Mouse (Mus musculus): ENCODE data around the gene Slc10a1. TPM values are rescaled to one million over a fixed set of nuclear protein-coding genes. Genes with fewer than 3 reads are reported as not detected.

Slc10a1 gene
- polyA plus RNA-seq, 1 experiment from 2014 or later, result 0.61 TPM

DNA sequence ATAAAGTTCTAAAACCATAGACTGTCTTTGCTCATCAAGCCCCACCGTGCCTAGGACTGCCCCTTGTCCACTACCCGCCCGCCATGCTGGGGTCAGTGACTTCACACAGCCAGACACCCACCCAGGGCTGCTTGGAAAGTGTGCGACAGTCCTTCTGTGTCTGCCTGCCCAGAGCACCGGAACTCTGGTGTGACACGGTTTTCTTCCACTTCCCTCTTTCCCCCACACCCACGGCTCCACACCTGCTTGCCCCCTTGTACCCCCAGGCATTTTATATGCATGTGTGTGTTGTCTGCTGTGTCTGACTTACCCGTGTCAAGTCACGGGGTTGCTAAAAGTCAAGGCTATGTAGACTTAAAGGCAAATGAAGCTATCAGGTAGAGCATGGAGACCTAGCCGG is 23.3 kb upstream of the Slc10a1 start:
- H3K9ac ChIP-seq (replicated peaks), result no peak overlapping the region
- no peak overlapping the region for H3K4me3 ChIP-seq
- 89% methylated on average over 10 of the region's 10 CpGs for WGBS
- ATAC-seq (replicated peaks), result no peak
- no peaks in the 10 kb centered on the region for H3K36me3 ChIP-seq
- H3K4me1 ChIP-seq, result no peaks in the 10 kb centered on the region
- H3K9me3 ChIP-seq, result no peaks in the 10 kb centered on the region
- H3K4me2 ChIP-seq (replicated peaks), result no peak overlapping the region
- H3K27ac ChIP-seq (replicated peaks), result no peak overlapping the region
- 0 out of 2 replicates have a peak, but pooled peaks cover 2% of the 10 kb centered on the region for H3K27me3 ChIP-seq

GRCm38 (mm10) chr12:80990901-80991445 is 22.5 kb upstream of the Slc10a1 start:
- H3K36me3 ChIP-seq, result no peaks in the 10 kb centered on the region
- 34% methylated on average over 13 of the region's 13 CpGs for WGBS
- H3K27me3 ChIP-seq, result no peaks in the 10 kb centered on the region

DNA sequence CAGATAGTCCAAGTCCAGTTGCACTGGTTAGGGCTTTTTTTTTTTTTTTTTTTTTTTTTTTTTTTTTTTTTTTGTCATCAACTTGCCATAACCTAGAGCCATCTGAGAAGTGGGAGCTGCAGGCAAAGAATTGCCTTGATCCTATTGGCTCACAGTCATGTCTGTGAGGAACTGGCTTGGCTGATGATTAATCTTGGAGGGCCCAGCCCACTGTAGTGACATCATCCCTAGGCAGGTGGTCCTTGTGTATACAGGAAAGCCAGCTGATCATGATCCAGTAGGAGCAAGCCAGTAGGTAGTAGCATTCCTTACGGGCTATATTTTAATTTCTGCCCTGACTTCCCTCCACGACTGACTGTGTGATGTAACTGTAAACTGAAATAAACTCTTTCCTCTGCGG is 19.8 kb upstream of the Slc10a1 start:
- no peak overlapping the region for H3K9ac ChIP-seq (replicated peaks)
- H3K9me3 ChIP-seq, result no peaks in the 10 kb centered on the region
- no peak overlapping the region for H3K4me2 ChIP-seq (replicated peaks)
- no peaks in the 10 kb centered on the region for H3K27me3 ChIP-seq
- no peaks in the 10 kb centered on the region for H3K36me3 ChIP-seq
- 91% methylated on average over 3 of the region's 3 CpGs for WGBS
- no peak for ATAC-seq (replicated peaks)
- no peaks in the 10 kb centered on the region for H3K4me1 ChIP-seq
- H3K4me3 ChIP-seq, result no peak overlapping the region
- H3K27ac ChIP-seq (replicated peaks), result no peak overlapping the region

More at GRCm38 (mm10) chr12:80990901-80991445, 22.5 kb upstream of the Slc10a1 start:
- Histone ChIP-seq H3K4me2 (replicated peaks) (no peak overlapping the region), H3K4me1 (no peaks in the 10 kb centered on the region), H3K9me3 (no peaks in the 10 kb centered on the region), H3K9ac (replicated peaks) (no peak overlapping the region), H3K27ac (replicated peaks) (no peak overlapping the region), H3K4me3 (no peak overlapping the region)
- ATAC-seq (replicated peaks), result no peak

DNA sequence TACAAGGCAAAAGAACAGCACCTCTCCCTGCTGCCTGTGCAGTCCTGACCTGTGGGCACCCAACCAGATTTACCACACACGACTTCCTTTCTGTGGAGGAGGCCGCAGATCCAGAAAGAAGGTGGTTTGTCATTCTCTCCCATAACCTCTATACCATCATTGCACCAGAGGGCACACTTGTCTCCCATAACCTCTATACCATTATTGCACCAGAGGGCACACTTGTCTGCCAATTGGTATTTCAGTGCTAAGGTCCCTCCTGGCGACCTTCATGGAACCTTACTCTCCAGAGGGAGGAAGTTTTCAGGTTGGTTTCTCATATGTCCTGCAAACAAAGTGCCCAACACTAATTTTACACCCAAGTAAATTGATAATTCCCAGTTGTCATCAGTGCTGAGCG is 18.1 kb upstream of the Slc10a1 start:
- H3K27me3 ChIP-seq, result no peaks in the 10 kb centered on the region
- no peak overlapping the region for H3K27ac ChIP-seq (replicated peaks)
- H3K36me3 ChIP-seq, result no peaks in the 10 kb centered on the region
- H3K9me3 ChIP-seq, result no peaks in the 10 kb centered on the region
- 84% methylated on average over 4 of the region's 4 CpGs for WGBS
- no peak for ATAC-seq (replicated peaks)
- H3K4me1 ChIP-seq, result no peaks in the 10 kb centered on the region
- H3K9ac ChIP-seq (replicated peaks), result no peak overlapping the region
- H3K4me3 ChIP-seq, result no peak overlapping the region
- no peak overlapping the region for H3K4me2 ChIP-seq (replicated peaks)

DNA sequence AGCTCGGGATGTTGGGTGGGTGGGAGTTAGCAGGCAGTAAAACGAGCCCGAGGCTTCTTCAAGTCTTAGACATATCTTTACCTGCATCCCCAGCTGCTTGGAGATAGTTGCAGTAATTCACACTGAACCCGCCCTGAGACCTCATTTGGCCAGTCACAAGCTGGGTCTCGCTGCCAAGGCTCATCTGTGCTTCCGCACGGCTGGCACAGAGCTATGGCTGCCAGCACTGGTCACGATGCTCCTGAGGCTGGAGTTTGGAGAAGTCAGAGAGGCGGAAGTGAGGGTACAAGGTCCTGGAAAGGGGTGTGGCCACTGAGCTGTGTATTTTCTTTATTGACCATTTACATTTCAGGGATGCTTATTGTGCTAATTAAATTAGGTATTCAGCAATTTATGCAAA is 15.2 kb upstream of the Slc10a1 start:
- Histone ChIP-seq H3K27ac (replicated peaks) (no peak overlapping the region), H3K9ac (replicated peaks) (no peak overlapping the region), H3K4me3 (no peak overlapping the region), H3K9me3 (no peaks in the 10 kb centered on the region), H3K27me3 (no peaks in the 10 kb centered on the region), H3K4me1 (no peaks in the 10 kb centered on the region), H3K36me3 (no peaks in the 10 kb centered on the region), H3K4me2 (replicated peaks) (no peak overlapping the region)
- no peak for ATAC-seq (replicated peaks)
- WGBS, result 65% methylated on average over 9 of the region's 9 CpGs

- Histone ChIP-seq H3K9me3 (no peaks in the 10 kb centered on the region), H3K4me3 (no peak overlapping the region), H3K36me3 (no peaks in the 10 kb centered on the region), H3K27me3 (no peaks in the 10 kb centered on the region), H3K4me1 (no peaks in the 10 kb centered on the region), H3K4me2 (replicated peaks) (no peak overlapping the region), H3K9ac (replicated peaks) (no peak overlapping the region), H3K27ac (replicated peaks) (no peak overlapping the region)
- ATAC-seq (replicated peaks), result no peak
- WGBS, result 1% methylated on average over 7 of the region's 7 CpGs
Observed at GRCm38 (mm10) chr12:80982326-80982725, 13.8 kb upstream of the Slc10a1 start.

DNA sequence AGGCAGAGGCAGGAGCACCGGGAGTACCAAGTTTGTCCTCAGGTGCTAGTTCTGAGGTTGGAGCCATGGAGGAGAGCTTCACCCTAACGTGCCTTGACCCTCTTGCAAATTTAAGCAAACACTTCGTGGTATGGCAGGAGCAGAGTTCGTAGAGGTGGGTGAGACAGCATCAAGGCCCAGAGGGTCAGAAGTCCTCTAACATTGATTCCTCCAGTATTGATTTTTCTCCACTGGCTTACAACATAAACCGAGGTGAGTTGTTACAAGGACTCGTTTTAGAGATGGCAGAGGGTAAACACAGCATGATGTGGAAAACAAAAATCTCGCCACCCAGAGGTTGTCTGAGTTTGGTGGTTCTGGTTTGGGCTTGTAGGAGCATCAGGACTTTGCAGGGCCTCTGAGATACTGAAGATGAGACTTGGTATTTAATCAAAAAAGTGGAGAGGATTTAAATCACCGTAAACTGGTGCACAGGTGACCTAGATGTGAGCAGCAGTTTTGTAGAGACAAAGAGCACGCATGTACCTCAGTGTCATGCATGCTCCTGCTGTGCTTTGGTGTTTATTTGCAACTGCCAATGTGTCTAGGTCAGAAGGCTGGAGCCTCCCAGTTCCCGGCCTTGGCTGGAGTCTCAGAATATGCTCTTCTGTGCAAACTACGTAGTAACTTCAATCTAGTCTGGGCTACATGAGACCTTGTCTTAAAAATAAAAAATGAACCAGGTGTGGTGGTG is 7.6 kb upstream of the Slc10a1 start:
- no peak overlapping the region for H3K4me3 ChIP-seq
- no peaks in the 10 kb centered on the region for H3K36me3 ChIP-seq
- ATAC-seq (replicated peaks), result no peak
- H3K27me3 ChIP-seq, result no peaks in the 10 kb centered on the region
- no peaks in the 10 kb centered on the region for H3K9me3 ChIP-seq
- no peak overlapping the region for H3K9ac ChIP-seq (replicated peaks)
- no peak overlapping the region for H3K27ac ChIP-seq (replicated peaks)
- H3K4me2 ChIP-seq (replicated peaks), result no peak overlapping the region
- no peaks in the 10 kb centered on the region for H3K4me1 ChIP-seq
- whole genome bisulfite sequencing, result 90% methylated on average over 11 of the region's 11 CpGs

DNA sequence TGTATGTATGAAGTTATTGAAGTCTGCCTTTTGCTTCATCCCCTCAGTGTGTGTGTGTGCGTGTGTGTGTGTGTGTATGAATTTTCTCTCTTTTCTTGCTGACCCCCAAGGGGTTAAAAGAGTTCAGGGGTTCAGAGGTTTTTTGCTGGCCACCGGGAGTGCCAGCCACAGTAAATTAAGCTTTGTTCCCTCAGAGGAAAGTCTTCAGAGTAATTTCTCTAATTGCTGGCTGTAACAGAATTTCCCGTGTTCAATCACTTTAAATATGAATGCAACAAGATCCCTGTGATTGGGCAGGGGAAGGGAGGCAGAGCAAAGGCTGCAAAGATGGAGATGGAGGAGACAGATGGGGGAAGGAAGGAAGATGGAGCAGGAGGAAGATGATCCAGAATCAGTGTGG is 3.3 kb upstream of the Slc10a1 start:
- H3K9me3 ChIP-seq, result no peaks in the 10 kb centered on the region
- WGBS, result 21% methylated on average over 3 of the region's 3 CpGs
- no peak for ATAC-seq (replicated peaks)
- H3K27me3 ChIP-seq, result no peaks in the 10 kb centered on the region
- H3K36me3 ChIP-seq, result no peaks in the 10 kb centered on the region
- H3K4me2 ChIP-seq (replicated peaks), result no peak overlapping the region
- H3K4me1 ChIP-seq, result no peaks in the 10 kb centered on the region
- no peak overlapping the region for H3K9ac ChIP-seq (replicated peaks)
- H3K4me3 ChIP-seq, result no peak overlapping the region
- H3K27ac ChIP-seq (replicated peaks), result no peak overlapping the region

GRCm38 (mm10) chr12:80970181-80970705 is 1.7 kb upstream of the Slc10a1 start:
- 64% methylated on average over 8 of the region's 8 CpGs for WGBS
- Histone ChIP-seq H3K27ac (replicated peaks) (no peak overlapping the region), H3K36me3 (no peaks in the 10 kb centered on the region), H3K27me3 (no peaks in the 10 kb centered on the region), H3K9me3 (no peaks in the 10 kb centered on the region), H3K4me2 (replicated peaks) (no peak overlapping the region), H3K4me1 (no peaks in the 10 kb centered on the region), H3K9ac (replicated peaks) (no peak overlapping the region), H3K4me3 (no peak overlapping the region)
- no peak for ATAC-seq (replicated peaks)

- ATAC-seq (replicated peaks), result no peak
- Histone ChIP-seq H3K9ac (replicated peaks) (no peak overlapping the region), H3K4me3 (no peak overlapping the region), H3K4me1 (no peaks in the 10 kb centered on the region), H3K9me3 (no peaks in the 10 kb centered on the region), H3K27me3 (no peaks in the 10 kb centered on the region), H3K4me2 (replicated peaks) (no peak overlapping the region), H3K27ac (replicated peaks) (no peak overlapping the region), H3K36me3 (no peaks in the 10 kb centered on the region)
- WGBS, result 86% methylated on average over 9 of the region's 9 CpGs
Observed at GRCm38 (mm10) chr12:80967918-80968317, 587 bp downstream of the Slc10a1 start.

- 79% methylated on average over 11 of the region's 11 CpGs for WGBS
- H3K27ac ChIP-seq (replicated peaks), result no peak overlapping the region
- H3K27me3 ChIP-seq, result no peaks in the 10 kb centered on the region
- H3K9ac ChIP-seq (replicated peaks), result no peak overlapping the region
- no peaks in the 10 kb centered on the region for H3K4me1 ChIP-seq
- no peaks in the 10 kb centered on the region for H3K36me3 ChIP-seq
- no peak for ATAC-seq (replicated peaks)
- no peak overlapping the region for H3K4me3 ChIP-seq
- no peak overlapping the region for H3K4me2 ChIP-seq (replicated peaks)
- no peaks in the 10 kb centered on the region for H3K9me3 ChIP-seq
Observed at GRCm38 (mm10) chr12:80966059-80966838, 2.3 kb downstream of the Slc10a1 start.

DNA sequence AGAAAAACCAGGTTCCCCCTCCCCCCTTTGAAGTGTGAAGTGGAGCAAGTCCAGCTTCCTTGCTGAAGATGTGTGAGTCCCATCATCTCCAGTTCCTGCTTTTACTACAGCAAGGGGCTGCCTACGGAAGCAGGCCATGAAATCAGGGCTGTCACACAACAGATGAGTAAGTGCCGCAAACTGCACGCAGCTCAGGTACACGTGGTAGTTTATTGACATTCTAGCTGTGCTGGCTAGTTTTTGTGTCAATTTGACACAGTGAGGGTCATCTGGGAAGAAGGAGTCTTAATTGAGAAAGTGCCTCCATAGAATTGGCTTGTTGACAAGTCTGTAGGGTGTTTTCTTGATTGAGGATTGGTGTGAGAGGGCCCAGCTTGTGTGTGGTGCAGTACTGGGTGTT is 5.9 kb downstream of the Slc10a1 start:
- Histone ChIP-seq H3K4me1 (no peaks in the 10 kb centered on the region), H3K36me3 (peaks cover 17% of the 10 kb centered on the region), H3K4me2 (replicated peaks) (no peak overlapping the region), H3K27me3 (no peaks in the 10 kb centered on the region), H3K9ac (replicated peaks) (no peak overlapping the region), H3K9me3 (no peaks in the 10 kb centered on the region), H3K4me3 (no peak overlapping the region), H3K27ac (replicated peaks) (no peak overlapping the region)
- ATAC-seq (replicated peaks), result no peak
- WGBS, result 86% methylated on average over 4 of the region's 4 CpGs

Data from forebrain, embryonic 15.5 days (tissue).